Mouse (Mus musculus) layer of hippocampus, postnatal 25 days (tissue): ENCODE data around the gene Ccdc83. TPM values are rescaled to one million over a fixed set of nuclear protein-coding genes. Genes with fewer than 3 reads are reported as not detected.
A peak's percentile ranks its signal among the peaks of the same experiment; 100 is the strongest.

ENCODE experiments used
- DNase-seq, 2 experiments: peaks; one replicate each; pipeline ENCODE4 v3.0.0; 2022; ENCODE audit warnings: mixed read lengths in 2 of 2, low spot score in 1 of 2; ENCODE audit errors: extremely low spot score in 1 of 2
- total RNA-seq, 2 experiments: library from RNA; stranded (reverse); gene quantifications; 2 replicates each; pipeline ENCODE4 v1.2.3; 2021

Ccdc83 gene
- not detected for total RNA-seq

DNA sequence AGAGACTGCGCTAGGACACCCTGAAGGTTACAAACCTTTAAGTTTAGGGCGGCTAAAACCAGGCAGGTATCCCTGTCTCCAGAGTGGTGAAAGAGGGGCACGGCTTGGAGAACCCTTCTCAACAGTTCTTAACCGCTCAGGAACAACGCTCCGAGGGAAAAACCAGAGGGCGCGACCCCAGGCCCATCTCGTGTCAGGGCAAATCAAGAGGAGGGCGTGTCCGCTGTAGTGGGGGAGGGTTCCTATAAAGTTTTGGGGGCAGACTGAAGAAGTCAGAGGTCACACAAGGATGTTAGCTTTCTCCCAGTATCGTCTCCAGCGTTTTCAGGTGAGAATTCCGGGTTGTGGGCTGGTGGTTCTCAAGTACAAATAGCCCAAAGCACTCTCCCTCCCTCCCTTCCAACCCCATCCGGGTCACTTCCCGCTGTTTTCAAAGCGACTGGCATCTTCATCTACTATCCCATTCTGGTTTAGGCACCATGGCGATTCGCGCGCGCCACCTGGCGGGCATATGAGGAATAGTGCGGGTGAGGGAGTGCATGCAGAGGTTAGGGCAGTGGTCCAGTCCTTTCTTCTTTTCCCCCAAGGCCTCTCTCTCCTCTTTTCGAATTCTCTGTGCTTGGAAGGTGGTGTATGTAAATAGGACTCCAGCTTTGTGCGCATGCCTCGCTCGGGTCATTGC is at the start of gene Ccdc83:
Ccdc83 (minus strand) TSS at position 489 of the 682 bp plus-strand sequence.
- peak; percentile 61 to 75 for DNase-seq

DNA sequence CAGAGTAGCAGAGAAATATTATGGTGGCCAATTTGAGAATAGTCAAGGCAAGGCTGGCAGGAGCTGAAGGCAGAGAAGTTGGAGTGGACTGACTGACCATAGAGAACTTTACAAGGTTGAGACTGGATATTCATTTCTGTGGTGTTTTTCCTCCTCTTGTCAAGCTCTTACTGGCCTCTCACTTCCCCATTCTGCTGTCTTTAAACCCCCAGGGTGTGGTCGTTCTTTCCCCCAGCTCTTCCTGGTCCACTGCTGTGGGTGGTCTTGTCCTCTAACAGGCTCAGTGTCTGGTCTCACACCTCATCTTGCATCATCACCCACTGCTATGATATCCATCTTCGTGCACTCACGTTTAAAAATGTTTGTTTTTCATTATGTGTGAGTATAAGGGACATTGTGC is 47.8 kb upstream of the Ccdc83 start:
- DNase-seq, result no peak

DNA sequence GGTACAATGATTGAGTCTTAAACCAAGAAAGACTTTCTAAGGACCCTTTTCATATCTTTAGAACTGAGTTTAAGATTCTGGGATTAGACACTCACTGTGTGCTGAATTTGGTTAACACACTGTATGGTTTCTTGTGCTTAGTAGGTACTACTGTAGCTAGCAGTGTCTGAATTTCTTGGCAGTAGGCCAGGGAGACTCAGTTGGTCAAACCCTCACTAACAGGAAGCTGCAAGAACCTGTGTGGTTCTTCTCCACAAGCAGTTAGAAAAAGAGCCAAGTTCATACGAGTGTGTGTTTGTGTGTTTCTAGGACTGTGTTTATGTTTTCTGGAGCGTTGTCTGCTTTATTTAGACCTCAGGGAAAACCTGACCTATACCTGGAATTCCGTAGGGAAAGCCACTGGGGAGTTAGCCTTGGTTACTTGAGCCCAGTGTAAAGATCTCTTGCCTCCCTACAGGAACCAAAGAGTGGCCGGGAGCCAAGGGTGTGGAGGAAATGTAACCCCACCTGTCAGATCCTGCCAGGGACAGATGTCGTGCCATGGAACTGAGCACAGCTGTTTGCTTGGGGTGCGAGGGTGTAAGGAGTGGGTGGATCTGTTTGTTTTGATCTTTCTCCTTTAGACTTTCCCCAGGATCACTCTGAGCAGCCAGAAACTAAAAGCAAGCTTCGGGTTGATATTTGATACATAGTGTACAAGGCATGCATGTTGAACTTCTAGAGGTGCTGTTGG is 46.7 kb upstream of the Ccdc83 start:
- DNase-seq, result no peak

DNA sequence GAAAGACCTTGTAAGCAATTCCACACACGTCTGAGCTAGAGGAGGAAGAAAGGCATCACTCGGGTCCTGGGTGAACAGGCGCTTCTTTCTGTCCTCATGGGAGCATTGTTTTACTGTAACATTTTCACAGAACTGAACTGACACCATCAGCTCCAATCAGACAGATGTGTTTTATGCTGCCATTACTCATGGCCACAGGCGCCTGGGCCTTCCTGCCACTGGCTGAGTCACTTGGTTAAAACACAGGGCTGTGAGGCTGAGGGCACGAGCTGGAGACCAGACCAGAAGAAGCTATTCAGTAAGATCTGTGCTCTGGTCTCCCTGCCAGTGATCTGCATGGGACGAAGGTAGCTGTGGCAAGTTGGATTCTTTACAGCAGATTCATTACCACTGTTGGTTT is 42.4 kb upstream of the Ccdc83 start:
- no peak for DNase-seq

DNA sequence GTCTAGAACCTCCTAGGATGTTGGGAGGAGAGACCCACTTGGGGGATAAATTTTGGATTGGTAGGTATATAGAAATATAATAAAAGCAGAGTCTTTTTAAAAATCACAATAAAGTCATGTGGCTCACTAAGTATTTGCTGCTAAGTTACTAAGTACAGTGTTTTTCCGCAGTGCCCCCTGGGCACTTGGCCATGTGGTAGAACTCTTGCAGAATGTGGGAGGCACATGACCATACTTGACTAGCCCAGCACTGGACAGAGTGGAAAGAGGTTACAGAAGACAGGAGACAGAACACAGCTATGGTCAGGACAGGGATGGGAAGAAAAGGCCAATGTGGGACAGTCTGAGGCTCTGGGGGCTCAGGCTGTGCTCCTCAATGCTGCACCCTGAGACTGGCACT is 41.4 kb upstream of the Ccdc83 start:
- DNase-seq, result no peak

DNA sequence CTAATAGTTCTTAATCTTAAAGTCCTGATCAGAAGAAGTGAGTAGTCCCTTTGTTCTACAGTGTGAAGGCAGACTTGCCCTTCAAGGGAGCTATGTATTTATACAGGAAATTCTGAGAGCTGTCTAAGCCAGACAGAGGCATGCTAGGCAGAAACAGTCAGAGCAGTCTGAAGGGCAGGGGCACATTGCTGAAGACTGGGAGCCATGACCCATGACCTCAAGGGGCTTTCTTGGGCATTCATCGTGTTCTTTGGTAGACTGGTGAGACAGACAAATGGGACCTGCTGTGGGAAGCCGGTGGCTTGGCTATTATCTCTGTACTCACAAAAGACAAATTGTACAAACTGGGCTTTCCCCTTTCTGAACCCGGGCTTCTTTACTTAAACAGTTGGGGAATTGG is 40.5 kb upstream of the Ccdc83 start:
- no peak for DNase-seq

DNA sequence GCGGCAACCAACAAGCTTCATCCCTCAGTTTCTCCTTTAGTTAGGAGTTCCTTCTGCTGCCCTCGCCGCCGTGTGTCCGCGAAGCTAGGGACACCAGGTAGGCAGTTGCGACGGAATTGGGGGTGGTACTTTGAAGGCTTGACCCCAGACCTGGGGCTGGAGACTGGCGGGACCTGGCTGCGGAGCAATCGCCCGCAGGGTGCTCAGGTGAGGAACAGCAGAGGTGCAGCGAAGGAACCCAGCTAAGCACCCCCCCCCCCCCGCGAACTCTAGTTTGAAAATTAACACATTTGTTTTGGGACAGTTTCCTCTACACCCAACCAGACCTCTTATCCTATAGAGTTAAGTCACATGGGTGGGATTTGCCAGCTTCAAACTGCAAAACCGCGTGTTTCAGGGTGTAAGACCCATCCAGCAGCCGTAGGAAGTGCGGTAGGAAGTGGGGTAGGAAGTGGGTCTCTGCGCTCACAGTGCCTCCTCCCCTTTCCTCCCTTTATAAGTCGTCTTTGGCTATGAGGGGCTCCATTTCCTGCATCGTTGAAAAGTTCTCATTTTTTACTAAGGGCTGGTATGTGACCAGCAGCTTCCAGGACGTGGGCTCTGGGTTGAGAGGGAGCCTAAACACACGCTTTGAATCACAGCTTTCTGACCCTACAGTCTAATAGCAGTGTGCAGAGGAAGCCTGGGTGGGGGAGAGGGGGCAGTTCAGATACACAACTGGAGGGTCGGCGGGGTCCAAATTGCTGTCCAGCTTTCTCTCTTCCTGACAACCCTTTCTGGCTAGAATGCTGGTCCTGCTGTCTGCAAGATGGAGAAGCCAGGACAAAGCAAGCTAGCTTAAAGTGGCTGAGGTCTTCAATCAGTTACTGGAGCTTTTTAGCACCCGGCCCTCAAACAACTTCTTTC is 37.3 kb upstream of the Ccdc83 start:
- no peak for DNase-seq

DNA sequence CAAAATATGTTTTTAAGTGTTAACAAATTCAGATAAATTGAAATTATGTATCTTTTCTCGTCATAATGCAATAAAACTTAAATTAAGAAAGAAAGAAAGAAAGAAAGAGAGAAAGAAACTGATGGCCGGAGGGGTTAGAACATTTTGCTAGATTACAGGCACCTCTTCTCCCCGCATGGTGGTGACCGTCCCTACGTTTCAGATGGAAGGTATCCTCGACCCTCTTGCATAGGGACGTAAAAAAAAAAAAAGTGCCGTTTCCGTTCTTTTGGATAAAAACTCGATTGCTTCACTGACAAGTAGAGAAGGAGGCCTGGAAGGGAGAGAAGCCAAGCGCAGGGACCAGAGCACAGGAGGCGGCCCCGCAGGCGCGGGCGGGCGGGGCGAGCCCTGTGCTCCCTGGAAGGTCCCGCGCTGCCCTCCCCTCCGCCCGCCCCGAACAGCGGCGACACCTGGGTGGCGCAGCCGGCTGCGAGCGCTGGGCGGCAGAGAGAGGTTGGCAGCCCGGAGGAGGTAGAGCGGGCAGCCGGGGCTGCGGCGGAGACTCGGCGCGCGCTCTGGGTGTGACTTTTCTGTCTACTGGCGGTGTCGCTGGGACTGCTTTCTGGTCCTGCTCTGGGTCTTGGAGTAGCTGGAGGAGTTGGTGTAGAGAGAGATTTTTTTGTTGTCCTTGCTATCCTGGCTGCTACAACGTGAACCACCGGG is 36.5 kb upstream of the Ccdc83 start, which contains the start of gene Sytl2:
Sytl2 (plus strand) TSS at position 311 of the 705 bp plus-strand sequence.
- DNase-seq, result peak; percentile 7 to 18

DNA sequence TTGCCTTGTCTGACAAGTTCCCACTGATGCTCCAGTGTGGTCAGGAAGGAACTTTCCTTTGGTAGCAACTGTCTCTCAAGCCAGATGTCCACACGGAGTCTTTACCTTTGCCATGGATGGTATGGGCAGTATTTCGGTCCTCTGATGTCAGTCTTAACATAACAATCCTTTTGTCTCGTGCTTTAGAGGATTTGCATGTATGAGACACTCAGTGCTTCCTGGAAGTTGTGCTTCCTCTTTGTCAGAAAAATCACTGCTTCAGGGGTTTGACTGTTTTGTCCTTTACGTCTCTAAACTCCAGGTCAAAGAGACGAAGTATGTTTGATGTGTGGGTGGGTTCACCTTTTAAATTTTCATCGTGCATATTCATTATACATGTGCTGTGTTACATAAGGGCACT is 26.3 kb upstream of the Ccdc83 start:
- DNase-seq, result no peak

DNA sequence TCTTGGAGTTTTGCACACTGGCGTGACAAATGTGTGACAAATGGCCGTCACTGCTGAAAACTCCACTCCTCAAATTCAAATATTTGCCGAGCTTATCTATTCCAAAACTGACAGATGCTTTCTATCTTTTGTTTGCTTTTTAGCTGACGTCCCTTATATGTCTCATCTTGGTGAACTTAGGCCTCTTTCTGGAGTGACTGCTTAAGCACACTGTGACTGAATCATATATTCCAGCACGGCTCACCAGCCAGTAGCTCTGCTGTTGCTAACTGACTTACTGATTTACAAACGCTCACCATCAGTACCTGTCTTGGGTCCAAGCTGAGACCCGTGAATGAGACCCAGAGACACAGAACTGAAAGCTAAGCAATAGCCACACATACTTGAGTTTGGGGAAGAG is 19.2 kb upstream of the Ccdc83 start:
- no peak for DNase-seq

DNA sequence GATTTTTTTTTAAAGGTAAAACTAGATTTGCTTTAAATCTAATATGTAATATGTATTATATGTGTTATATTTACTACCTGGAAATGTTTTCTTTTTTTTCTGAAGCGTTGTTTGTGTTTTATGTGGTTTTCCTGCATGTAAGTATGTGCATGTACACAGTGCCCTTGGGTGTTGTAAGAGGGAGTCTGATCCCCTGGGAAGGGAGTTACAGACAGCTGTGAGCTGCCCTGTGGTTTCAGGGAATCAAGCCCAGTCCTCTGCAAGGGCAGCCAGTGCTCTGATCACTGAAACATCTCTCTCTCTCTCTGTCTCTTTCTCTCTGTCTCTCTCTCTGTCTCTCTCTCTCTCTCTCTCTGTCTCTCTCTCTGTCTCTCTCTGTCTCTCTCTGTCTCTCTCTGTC is 17.2 kb upstream of the Ccdc83 start:
- DNase-seq, result no peak

DNA sequence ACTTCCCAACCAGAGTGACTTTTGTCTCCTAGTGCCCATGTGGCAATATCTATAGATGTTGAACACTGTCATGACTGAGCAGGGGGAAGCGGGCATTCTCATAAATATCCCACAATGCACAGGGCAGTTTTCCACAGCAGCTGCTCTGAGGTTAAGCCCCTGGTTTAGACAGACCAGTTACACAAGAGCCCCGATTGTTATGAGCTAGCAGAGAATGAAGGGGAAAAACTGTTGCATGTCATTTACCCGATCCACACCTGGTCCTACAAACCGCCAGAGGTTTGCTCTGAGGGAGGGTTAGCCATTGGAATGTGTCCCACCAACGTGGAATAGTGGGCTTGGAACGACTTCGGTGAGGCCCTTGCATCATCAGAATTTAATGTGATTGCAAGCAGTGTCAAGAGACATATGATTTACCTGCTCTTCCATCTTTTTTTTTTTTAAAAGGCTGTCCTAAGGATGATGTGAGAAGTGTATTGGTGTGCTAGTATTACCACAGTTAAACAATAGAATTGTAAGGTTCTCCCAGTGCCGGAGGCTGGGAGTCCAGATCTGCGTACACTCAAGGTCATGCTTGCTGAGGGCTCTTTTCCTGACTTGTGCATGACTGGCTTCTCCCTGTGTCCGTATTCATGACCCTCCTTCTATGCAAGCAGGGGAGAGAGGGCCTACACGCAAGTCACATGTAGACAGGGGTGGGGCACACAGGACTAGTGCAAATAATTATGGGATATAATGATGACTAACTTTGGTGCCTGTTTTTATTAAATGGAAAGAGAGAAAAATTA is 16.4 kb upstream of the Ccdc83 start:
- DNase-seq, result no peak

DNA sequence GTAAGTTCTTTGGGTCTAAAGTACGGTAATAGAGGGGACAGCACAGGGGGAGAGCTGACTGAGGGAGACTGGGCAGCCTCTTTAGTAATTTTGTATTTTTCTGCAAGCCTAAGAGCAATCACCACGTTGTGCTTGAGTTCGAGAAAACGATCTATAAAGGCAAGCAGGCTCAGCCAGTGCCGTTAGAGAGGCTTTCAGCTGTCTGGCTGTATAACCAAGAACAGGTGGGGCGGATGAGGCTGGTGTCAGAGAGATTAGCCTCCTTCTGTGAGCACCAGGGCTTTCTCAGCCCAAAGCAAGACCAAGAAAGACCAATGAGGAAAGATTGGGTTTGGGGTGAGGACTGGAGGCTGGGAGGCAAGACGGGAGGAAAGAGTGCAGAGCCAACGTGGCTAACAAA is 15.3 kb upstream of the Ccdc83 start:
- no peak for DNase-seq

DNA sequence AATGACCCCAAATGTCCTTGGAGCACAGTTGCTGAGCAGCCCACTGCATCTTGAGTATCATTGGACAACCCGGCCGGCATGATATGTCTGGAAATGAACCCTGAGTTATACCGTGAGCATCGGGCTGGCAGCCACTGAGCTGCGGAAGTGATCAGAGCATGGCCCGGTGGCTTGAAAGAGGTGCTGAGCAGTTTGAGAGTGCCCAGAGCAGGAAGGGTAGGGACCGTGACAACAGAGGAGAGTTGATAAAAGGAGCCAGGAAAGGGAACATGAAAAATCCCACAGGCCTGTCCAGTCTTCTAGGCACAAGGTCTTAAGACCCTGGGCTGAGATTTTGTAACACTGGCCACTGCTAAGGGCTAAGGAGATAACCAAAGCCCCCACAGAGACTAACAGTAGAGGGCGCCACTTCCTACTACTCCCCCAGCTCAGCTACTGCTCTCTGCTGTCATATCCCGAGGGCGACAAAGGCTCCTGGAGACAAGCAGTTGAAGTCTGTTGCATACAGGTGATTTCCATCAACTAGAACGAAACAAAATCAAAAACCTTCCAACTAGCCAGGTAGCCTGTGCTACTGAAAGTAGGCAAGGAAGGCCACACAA is 14.8 kb upstream of the Ccdc83 start:
- peak in 1 of 2 experiments; percentile 40 for DNase-seq

DNA sequence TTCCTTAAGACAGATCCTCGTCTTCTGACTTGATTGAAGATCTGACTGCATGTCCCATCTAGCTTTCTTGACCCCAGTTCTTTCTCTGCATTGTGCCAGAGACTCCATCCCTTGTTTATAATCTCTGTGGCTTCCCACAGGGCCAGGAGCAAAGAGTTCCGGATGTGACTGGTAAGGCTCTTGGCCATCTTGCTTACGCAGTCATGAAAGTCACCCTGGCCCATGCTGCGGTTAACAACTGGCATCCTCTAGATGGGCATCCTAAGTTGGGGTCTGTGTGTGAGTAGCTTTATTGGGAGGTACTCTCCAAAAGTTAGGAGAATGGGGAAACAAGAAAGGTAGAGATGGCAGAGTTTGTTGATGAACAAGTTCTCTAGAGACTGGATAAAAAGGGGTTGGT is 13.6 kb upstream of the Ccdc83 start:
- no peak for DNase-seq

DNA sequence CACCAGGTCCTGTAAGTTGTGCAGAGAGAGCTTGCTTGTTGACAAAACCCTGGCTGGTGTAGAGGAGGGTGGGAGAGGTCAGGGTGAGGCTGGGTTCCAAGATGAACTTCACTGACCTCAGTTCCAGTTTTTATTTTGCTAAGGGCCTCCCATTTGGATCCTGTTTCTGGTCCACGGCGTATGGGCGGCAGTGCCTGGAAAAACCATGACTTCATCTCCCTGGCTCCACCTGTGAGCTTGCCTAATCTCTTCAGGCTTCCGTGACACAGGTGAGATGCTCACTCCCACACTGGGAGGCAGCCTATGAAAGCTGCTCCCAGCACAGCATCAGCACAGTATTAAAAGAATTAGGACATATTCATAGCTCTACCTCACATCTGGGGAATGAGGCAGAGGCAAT is 12.2 kb upstream of the Ccdc83 start:
- DNase-seq, result no peak

DNA sequence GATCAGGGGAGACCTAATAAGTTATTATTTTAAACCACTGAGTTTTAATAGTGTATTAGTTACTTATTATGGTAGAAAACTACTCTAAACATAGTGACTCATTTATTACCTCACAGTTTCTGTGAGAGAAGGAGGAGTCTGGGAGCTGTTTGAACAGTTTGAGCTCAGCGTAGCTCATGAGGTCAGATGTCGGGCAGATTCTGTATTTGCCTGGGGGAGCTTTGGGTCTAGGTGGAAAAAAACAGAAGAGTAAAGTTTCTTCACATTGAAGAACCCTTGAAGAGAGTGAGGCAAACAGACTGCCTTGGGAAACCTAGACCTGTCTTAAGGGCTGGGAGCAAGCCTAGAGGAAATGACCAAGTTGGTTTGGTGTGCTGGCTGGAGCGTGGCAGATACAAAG is 11.7 kb upstream of the Ccdc83 start:
- DNase-seq, result no peak

DNA sequence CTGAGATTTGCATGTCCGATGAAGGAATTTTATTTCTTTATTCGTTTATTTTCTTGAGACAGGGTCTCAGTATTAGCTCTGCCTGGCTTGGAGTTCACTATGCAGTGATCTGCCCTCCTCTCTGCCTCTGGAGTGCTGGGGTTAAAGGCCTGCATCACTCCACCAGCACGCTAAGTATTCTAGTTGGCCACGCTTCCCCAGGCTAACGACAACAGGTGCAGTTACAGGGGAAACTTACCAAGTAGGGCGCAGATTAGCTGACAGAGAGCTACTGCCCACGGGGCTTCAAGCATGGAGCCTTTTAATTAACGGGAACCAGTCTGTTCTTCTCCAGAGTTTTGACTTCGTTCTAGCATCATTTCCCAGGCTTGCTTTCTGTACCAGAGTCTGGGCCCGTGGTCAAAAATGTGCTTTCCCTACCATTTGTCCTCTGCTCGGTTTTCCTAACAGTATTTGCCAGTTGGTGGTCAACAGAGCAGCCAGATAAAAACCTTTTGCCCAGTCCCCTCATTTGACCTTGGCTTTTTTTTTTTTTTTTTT is 9.1 kb upstream of the Ccdc83 start:
- no peak for DNase-seq

DNA sequence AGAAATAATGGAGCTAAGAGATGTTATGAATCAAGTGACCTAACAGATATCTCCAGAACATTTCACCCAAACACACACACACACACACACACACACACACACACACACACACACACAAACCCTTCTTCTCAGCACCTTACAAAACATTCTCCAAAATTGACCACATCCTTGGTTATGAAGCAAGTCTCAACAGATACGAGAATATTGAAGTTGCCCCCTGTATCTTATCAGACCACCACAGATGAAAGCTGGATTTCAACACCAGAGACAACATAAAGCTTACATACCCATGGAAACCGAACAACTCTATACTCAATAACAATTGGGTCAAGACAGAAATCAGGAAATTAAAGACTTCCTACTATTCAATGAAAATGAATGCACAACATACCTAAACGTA is 4.6 kb upstream of the Ccdc83 start:
- no peak for DNase-seq
